Mouse (Mus musculus): Measurements from ENCODE around the gene Triobp.

Triobp gene

DNA sequence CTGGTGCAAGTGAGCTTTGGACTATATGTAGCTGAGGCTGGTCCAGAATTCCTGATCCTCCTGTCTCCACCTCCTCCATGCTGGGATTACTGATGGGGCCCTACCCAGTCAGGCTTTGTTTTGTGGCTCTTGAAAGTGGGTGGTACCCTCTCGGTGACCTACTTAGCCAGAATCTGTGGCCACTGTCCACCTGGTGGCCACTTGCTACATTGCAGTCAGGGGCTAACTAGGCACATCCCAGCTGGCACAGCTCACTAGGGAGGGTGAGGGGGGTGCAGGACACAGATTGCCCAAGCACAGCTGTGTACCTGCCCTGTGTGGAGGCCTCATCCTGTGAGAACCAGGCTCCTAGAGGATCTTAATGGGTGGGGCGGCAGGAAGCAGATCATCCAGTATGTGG lies 15.4 kb downstream of the Triobp start:
- in situ Hi-C loops (cut with MboI) = no loop called here

DNA sequence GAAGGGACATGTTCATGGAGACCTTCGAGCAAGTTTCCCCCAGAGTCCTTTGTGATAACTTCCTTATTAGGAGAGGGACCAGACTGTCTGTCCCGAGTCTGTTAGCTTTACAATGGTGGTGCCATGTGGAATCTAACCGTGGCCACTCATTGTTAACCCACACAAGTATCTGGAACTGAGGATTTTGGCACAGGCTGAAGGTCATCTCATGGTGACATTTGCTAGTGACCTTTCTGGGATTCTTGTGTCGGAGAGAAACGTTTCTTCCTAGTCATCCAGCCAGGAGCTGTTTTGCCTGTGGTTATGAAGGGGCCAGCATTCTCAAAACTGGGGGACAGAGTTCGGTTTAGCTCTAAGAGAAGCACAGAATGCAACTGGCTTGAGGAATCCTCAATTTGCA lies 24.1 kb downstream of the Triobp start:
- in situ Hi-C loops (cut with MboI) = no loop called here

DNA sequence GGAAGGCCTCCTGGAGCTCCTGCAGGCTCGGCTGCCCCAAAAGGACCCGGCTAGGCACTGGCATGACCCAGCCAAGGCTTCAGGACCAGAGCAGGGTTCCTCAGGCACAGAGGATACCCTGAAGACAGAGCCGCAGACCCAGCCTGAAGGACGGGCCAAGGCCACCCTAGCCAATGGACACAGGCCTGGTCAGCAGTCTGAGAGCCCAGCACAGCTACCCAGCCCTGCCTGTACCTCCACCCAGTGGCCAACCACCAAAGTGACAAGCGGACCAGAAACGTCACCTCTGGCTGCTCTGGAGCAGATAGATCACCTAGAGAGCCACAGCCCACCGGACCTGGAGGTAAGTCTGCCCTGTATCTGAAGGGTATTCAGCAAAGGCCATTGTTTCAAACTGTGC lies 26.4 kb downstream of the Triobp start:
- in situ Hi-C loops (cut with MboI) = no loop called here

DNA sequence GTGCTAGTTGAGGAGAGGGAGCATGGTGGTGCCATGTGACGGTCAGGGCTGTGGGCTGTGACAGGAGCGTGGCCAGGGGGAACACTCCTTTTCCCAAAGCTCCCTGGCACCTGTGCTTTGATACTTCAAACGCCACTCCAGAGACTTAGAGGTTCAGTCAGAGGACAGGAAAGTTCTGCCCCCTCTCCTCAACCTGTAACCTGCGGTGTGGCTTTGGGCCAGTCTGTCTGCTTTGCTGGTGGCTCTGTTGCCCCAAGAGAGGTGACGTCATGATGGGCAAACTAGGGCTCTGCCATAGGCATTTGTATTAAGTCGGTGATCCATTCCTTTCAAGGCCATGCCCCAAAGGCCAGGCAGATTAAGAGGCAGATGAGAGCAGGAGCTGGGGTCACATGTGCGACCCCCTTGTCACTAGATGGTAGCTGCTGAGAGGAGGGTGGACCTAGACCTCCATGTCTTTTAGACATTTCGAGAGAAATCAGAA lies 30.2 kb downstream of the Triobp start:
- in situ Hi-C loops (cut with MboI) = no loop called here

DNA sequence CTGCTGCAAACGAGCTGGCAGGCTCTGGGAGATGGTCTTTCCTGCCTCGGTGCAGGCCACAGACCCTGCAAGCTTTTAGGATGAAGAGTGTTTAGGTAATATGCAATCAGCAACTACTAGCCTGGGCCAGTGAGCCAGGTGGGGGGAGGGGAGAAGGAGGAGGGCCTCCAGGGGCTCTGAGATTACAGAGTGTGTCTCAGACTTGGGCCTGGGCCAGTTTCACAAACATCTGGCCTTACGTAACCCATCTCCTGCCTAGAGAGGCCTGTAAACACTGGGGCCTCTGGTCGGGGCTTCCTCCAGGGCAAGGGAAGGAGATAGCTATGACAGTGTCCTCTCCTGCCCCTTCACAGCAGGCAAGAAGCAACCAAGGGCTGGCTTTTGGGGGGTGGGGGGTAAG lies 31.4 kb downstream of the Triobp start:
- in situ Hi-C loops (cut with MboI) = no loop called here

DNA sequence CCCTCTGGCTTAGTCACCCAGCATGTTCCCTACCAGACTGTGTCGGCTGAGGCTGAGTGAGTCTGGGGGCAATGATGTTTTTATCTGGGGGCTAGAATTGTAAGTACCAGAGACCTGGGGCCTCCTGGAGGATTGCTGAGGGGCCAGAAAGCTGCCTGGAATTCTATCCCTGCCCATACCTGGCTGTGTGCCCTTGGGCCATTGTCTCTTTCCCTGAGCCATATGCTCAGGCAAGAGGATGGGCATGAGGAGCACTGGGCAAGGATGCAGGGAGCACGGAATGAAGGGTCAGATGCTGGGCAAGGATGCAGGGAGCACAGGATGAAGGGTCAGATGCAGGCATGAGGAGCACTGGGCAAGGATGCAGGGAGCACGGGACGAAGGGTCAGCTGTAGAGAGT lies 32.6 kb downstream of the Triobp start:
- in situ Hi-C loops (cut with MboI) = no loop called here

GRCm38 (mm10) chr15:78982658-78983435 lies 35.3 kb downstream of the Triobp start:
- in situ Hi-C loops (cut with MboI) = no loop called here

GRCm38 (mm10) chr15:78983436-78984285 lies 36.1 kb downstream of the Triobp start:
- in situ Hi-C loops (cut with MboI) = no loop called here

DNA sequence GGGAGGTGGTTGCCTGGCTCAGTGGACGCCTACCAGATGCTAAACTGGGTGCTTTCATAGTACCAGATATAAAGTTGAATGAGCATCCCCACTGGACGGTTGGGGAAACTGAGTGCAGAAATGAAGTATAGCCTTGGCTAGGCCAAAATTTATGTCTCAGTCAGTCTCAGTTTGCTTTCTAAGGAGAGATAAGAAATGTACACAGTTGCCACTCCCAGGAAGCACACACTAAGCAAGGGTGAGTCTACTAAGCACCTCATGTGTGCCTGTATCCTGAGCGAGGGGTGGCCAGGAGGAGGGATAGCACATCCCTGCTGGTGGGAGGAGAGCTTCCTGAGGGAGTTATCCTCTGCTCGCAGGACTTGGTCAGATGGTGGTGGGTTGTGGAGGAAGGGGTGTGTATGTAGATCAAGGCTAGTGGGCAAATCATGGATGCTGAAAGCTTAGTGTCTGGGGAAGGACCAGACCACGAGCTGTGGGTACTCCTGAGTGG lies 36.8 kb downstream of the Triobp start:
- in situ Hi-C loops (cut with MboI) = no loop called here

- in situ Hi-C loops (cut with MboI) = no loop called here
Observed at GRCm38 (mm10) chr15:78986536-78987220, 39.2 kb downstream of the Triobp start.

- in situ Hi-C loops (cut with MboI) = no loop called here
Observed at GRCm38 (mm10) chr15:78988499-78988971, 41.0 kb downstream of the Triobp start.

DNA sequence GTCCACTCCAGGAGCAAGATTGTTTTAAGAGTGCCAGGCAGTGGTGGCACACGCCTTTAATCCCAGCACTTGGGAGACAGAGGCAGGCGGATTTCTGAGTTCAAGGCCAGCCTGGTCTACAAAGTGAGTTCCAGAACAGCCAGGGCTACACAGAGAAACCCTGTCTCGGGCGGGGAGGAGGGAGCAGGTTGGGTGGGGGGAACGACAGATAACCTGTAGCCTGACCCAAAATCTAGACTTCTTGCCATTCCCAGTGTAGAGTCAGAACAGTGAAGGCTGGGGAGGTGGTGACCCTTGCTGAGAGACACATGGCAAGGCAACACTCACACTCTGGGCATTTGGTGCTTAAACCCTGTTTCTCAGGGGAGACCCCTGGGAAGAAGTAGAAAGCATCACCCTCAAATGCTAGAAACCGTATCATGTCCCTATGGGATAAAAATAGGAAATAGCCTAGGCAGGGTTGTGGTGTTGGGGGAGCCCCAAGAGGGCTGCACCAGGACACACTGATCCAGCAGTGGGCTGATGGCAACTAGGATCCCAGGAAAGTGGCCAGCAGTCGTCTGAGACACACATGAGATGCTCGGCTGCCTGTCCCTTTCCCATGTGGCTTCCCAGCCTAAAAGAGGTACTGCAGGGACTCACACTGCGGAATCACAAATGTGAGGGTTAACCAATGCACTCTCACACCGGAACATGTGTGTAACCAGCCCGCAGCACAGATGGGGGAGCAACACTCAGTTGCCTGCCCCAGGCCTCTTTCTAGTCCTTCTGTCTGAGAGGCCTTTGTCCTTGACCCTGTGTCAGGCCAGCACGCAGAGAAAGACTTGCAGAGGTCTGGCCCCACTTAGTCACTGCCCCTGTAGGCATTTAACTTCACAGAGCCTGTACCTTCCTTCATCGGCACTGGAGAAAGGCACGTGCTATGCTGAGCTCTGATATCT lies 41.9 kb downstream of the Triobp start:
- in situ Hi-C loops (cut with MboI) = no loop called here

GRCm38 (mm10) chr15:78990093-78990463 lies 42.6 kb downstream of the Triobp start:
- in situ Hi-C loops (cut with MboI) = no loop called here

GRCm38 (mm10) chr15:78990970-78991525 lies 43.5 kb downstream of the Triobp start:
- in situ Hi-C loops (cut with MboI) = no loop called here

DNA sequence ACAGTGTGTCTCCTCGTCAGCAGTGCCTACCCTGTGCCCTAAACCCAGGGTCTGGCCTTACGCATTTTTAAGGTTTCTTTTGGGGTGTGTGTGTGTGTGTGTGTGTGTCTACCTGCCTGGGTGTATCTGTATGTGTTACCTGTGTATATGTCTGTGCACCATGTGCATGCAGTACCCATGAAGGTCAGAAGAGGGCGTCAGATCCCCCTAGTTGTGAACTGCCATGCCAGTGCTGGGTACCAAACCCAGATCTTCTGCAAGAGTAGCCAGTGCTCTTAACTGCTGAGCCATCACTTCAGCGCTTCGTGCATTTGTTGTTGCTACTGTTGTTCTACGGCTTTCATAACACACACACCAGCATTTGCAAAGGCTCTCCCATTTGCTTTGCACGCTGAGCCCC lies 44.7 kb downstream of the Triobp start:
- in situ Hi-C loops (cut with MboI) = no loop called here

GRCm38 (mm10) chr15:78992925-78993324 lies 45.4 kb downstream of the Triobp start:
- in situ Hi-C loops (cut with MboI) = no loop called here

GRCm38 (mm10) chr15:78995916-78996315 lies 48.4 kb downstream of the Triobp start:
- in situ Hi-C loops (cut with MboI) = no loop called here

- in situ Hi-C loops (cut with MboI) = no loop called here
Observed at GRCm38 (mm10) chr15:78996663-78997062, 49.1 kb downstream of the Triobp start.

- in situ Hi-C loops (cut with MboI) = no loop called here
Observed at GRCm38 (mm10) chr15:78998348-78998747, 50.8 kb downstream of the Triobp start.

- in situ Hi-C loops (cut with MboI) = no loop called here
Observed at GRCm38 (mm10) chr15:78999586-78999985, 52.1 kb downstream of the Triobp start.

- in situ Hi-C loops (cut with MboI) = no loop called here
Observed at GRCm38 (mm10) chr15:79000357-79000791, 52.9 kb downstream of the Triobp start.
